In the genomic region with DNA sequence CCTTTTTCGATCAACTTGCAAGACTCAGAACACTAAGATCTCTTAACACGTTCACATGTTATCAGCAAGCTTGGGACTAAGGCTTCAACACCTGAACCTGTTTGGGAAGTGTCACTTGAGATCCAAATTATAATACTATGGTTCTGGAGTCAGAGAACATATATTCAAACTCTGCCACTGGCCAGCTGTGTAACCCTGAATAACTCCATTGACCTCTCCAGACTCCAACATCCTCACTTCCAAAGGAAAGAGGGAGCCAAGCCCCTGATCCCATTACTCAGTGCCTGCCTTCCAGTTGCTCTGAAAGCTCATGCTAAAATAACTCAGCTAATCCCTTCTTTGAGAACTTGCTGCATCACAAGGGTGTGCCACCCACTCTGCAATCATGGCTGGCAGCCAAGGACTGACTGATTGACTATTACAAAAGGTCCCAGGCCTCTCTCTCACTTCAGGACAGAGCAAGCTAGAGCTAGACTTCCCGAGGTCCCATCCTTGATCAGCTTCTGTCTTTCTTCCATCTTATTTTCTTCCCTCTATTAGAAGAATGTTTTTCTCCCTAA, we compare ENCODE assay signal across 7 mouse cellular contexts. TPM values are rescaled to one million over a fixed set of nuclear protein-coding genes. Genes with fewer than 3 reads are reported as not detected.
DNase-seq lines count a peak whose midpoint lies in the region; ATAC-seq lines count a peak whose summit lies in the region.

No protein-coding gene starts in this region.

- peak; percentile 6 for DNase-seq in left cerebral cortex, postnatal 4 days
- DNase-seq in left cerebral cortex, postnatal 36 days (ENCODE audit: low spot score in 2 of 2), result no peak
- peak; percentile 53 for DNase-seq in adrenal gland, postnatal 10 days
- DNase-seq in fibroblast of lung, adult 2 months (ENCODE audit: low read depth), result peak; percentile 47
- peak; percentile 27 for DNase-seq in mesoderm, embryonic 11.5 days (ENCODE audit: low read depth, low spot score)
- no peak for DNase-seq in cerebellum, adult 11 months

- ATAC-seq in megakaryocyte progenitor cell, adult 5-6 weeks (replicated peaks; ENCODE audit: poor library complexity), result no peak

- intact Hi-C loops in left cerebral cortex, postnatal 4 days (cut with DNase I), result no loop called here
- intact Hi-C loops in left cerebral cortex, postnatal 36 days (cut with DNase I), result no loop called here

RNA-seq across cellular contexts. Expression of a gene that starts 58.8 kb away (rescaled TPM):
- not detected for total RNA-seq in left cerebral cortex, postnatal 4 days (2021)
- not detected for total RNA-seq in left cerebral cortex, postnatal 36 days (2021)
- under 1 TPM in 1 of 2 experiments, not detected in 1; 0.27 TPM for total RNA-seq in adrenal gland, postnatal 10 days (2021)
- total RNA-seq in megakaryocyte progenitor cell, adult 5-6 weeks (2015), result not detected in 2 replicates
- total RNA-seq in megakaryocyte progenitor cell, adult 5-6 weeks (2017), result not detected in 2 replicates

Comparison
In these comparisons a context has a peak if more than half of its experiments do, and no peak if none do; other contexts are left out.
1. DNase-seq: peak in left cerebral cortex, postnatal 4 days (single experiment), adrenal gland, postnatal 10 days (single experiment), fibroblast of lung, adult 2 months (single experiment) and mesoderm, embryonic 11.5 days (single experiment); none in left cerebral cortex, postnatal 36 days (0 of 2) and cerebellum, adult 11 months (single experiment).